Comparison of ENCODE assay signal across 13 mouse cellular contexts in genomic region chr7:16907842-16908241, GRCm38 (mm10). TPM values are rescaled to one million over a fixed set of nuclear protein-coding genes. Genes with fewer than 3 reads are reported as not detected.
A peak's percentile ranks its signal among the peaks of the same experiment; 100 is the strongest.
DNase-seq lines count a peak whose midpoint lies in the region; ATAC-seq and TF ChIP-seq lines count a peak whose summit lies in the region.
"Had no signal": no experiment of that assay in that cellular context is flagged by ENCODE, and none has a peak within 500 bp of the region (broad histone marks: within the 10 kb centered on the region; RNA-seq: fewer than 3 reads in every experiment).

No protein-coding gene starts in this region.

- no peak overlapping the region for H3K4me3 ChIP-seq in heart, embryonic 14.5 days (ENCODE audit: control insufficient read depth in 1 of 2, insufficient read depth in 1 of 2, low read depth in 1 of 2, low read length in 2 of 2)
- H3K4me3 ChIP-seq in midbrain, embryonic 12.5 days = no peak overlapping the region
- H3K4me3 ChIP-seq in midbrain, embryonic 16.5 days (ENCODE audit: low read depth, low read length) = no peak overlapping the region
- H3K4me3 ChIP-seq in intestine, postnatal 0 days (ENCODE audit: low read depth, low read length) = no peak overlapping the region
- no peak overlapping the region for H3K4me3 ChIP-seq in stomach, embryonic 14.5 days (ENCODE audit: low read depth, low read length)
- H3K4me3 ChIP-seq in layer of hippocampus, adult 2 months = no peak overlapping the region
- H3K4me3 ChIP-seq: embryonic facial prominence, embryonic 12.5 days had no signal

- 6% methylated on average over 7 of the region's 7 CpGs for WGBS in heart, embryonic 14.5 days
- 80% methylated on average over 7 of the region's 7 CpGs for WGBS in midbrain, embryonic 12.5 days
- 78% methylated on average over 7 of the region's 7 CpGs for WGBS in midbrain, embryonic 16.5 days
- 52% methylated on average over 7 of the region's 7 CpGs for WGBS in intestine, postnatal 0 days
- WGBS in stomach, embryonic 14.5 days = 52% methylated on average over 7 of the region's 7 CpGs

- no peaks in the 10 kb centered on the region for H3K36me3 ChIP-seq in heart, embryonic 14.5 days (ENCODE audit: control insufficient read depth, insufficient read depth, low read length)
- no peaks in the 10 kb centered on the region for H3K36me3 ChIP-seq in midbrain, embryonic 12.5 days
- H3K36me3 ChIP-seq in midbrain, embryonic 16.5 days (ENCODE audit: control insufficient read depth, insufficient read depth, low read length) = no peaks in the 10 kb centered on the region
- H3K36me3 ChIP-seq in intestine, postnatal 0 days (ENCODE audit: control insufficient read depth, insufficient read depth) = no peaks in the 10 kb centered on the region
- H3K36me3 ChIP-seq in stomach, embryonic 14.5 days (ENCODE audit: control insufficient read depth, insufficient read depth, low read length) = no peaks in the 10 kb centered on the region
- H3K36me3 ChIP-seq: embryonic facial prominence, embryonic 12.5 days had no signal

- no peak overlapping the region; the same call in 1 of the 2 replicates for H3K9ac ChIP-seq in heart, embryonic 14.5 days (ENCODE audit: low read length)
- H3K9ac ChIP-seq in midbrain, embryonic 12.5 days (replicated peaks) = no peak overlapping the region
- H3K9ac ChIP-seq in midbrain, embryonic 16.5 days (ENCODE audit: low read depth, low read length) = no peak overlapping the region
- H3K9ac ChIP-seq in intestine, postnatal 0 days (ENCODE audit: low read depth, low read length) = no peak overlapping the region
- no peak overlapping the region for H3K9ac ChIP-seq in stomach, embryonic 14.5 days (replicated peaks; ENCODE audit: low read depth, low read length)
- H3K9ac ChIP-seq: embryonic facial prominence, embryonic 12.5 days had no signal

- peaks cover 32% of the 10 kb centered on the region for H3K27me3 ChIP-seq in heart, embryonic 14.5 days (ENCODE audit: control insufficient read depth, insufficient read depth, low read length)
- H3K27me3 ChIP-seq in midbrain, embryonic 12.5 days = peaks cover 18% of the 10 kb centered on the region
- no peaks in the 10 kb centered on the region for H3K27me3 ChIP-seq in midbrain, embryonic 16.5 days (ENCODE audit: control insufficient read depth, insufficient read depth, low read depth, low read length)
- no peaks in the 10 kb centered on the region for H3K27me3 ChIP-seq in intestine, postnatal 0 days (replicated peaks; ENCODE audit: control insufficient read depth, insufficient read depth, low read length)
- H3K27me3 ChIP-seq in stomach, embryonic 14.5 days (ENCODE audit: control insufficient read depth, insufficient read depth, low read length) = no peaks in the 10 kb centered on the region
- H3K27me3 ChIP-seq: embryonic facial prominence, embryonic 12.5 days had no signal

- DNase-seq in heart, adult 9 months (ENCODE audit: low spot score in 2 of 2) = no peak
- DNase-seq in layer of hippocampus, adult 2 months (ENCODE audit: low spot score in 2 of 2) = no peak
- DNase-seq in adrenal gland, postnatal 10 days = no peak
- DNase-seq: gastrocnemius, postnatal 10 days; kidney, adult 2 months; right cerebral cortex, postnatal 25 days; thymus, postnatal 14 days had no signal

- no peak for ATAC-seq in heart, embryonic 14.5 days (ENCODE audit: insufficient number of reproducible peaks, insufficient read depth, low FRiP score, low read depth)
- no peak for ATAC-seq in midbrain, embryonic 12.5 days (ENCODE audit: low FRiP score, low read depth)
- no peak for ATAC-seq in midbrain, embryonic 16.5 days
- no peak for ATAC-seq in intestine, postnatal 0 days
- ATAC-seq in stomach, embryonic 14.5 days (ENCODE audit: insufficient number of reproducible peaks, insufficient read depth, low FRiP score, low read depth) = no peak

- no peak overlapping the region for H3K27ac ChIP-seq in heart, embryonic 14.5 days (replicated peaks in 1 of 2; ENCODE audit: control insufficient read depth in 1 of 2, insufficient read depth in 1 of 2, low read depth in 2 of 2, low read length in 2 of 2)
- no peak overlapping the region for H3K27ac ChIP-seq in midbrain, embryonic 12.5 days (replicated peaks)
- no peak overlapping the region for H3K27ac ChIP-seq in midbrain, embryonic 16.5 days (ENCODE audit: low read length)
- H3K27ac ChIP-seq in intestine, postnatal 0 days (ENCODE audit: low read depth, low read length) = no peak overlapping the region
- H3K27ac ChIP-seq in stomach, embryonic 14.5 days (ENCODE audit: low read length) = no peak overlapping the region
- H3K27ac ChIP-seq in layer of hippocampus, adult 2 months = no peak overlapping the region
- H3K27ac ChIP-seq: embryonic facial prominence, embryonic 12.5 days had no signal

- TF ChIP-seq CTCF in intestine, postnatal 0 days (IDR thresholded peaks at IDR 0.05; ENCODE audit: low read depth) = no peak
- TF ChIP-seq CTCF in layer of hippocampus, adult 2 months (conservative IDR thresholded peaks at IDR 0.05) = no peak

- H3K9me3 ChIP-seq in heart, embryonic 14.5 days (ENCODE audit: control insufficient read depth, low read length) = no peaks in the 10 kb centered on the region
- no peaks in the 10 kb centered on the region for H3K9me3 ChIP-seq in midbrain, embryonic 12.5 days
- no peaks in the 10 kb centered on the region for H3K9me3 ChIP-seq in midbrain, embryonic 16.5 days (replicated peaks; ENCODE audit: control insufficient read depth, low read length, poor library complexity, severe bottlenecking)
- no peaks in the 10 kb centered on the region for H3K9me3 ChIP-seq in intestine, postnatal 0 days (ENCODE audit: control insufficient read depth)
- no peaks in the 10 kb centered on the region for H3K9me3 ChIP-seq in stomach, embryonic 14.5 days (ENCODE audit: control insufficient read depth, low read depth, low read length)
- H3K9me3 ChIP-seq: embryonic facial prominence, embryonic 12.5 days had no signal

- H3K4me1 ChIP-seq in heart, embryonic 14.5 days (ENCODE audit: control insufficient read depth in 2 of 2, insufficient read depth in 2 of 2, low read length in 2 of 2) = peaks cover 30 to 47% of the 10 kb centered on the region in 2 experiments
- H3K4me1 ChIP-seq in midbrain, embryonic 12.5 days = peaks cover 19% of the 10 kb centered on the region
- no peaks in the 10 kb centered on the region for H3K4me1 ChIP-seq in midbrain, embryonic 16.5 days (ENCODE audit: control insufficient read depth, insufficient read depth, low read length)
- no peaks in the 10 kb centered on the region for H3K4me1 ChIP-seq in intestine, postnatal 0 days (replicated peaks; ENCODE audit: control insufficient read depth, insufficient read depth, low read length)
- peaks cover 38% of the 10 kb centered on the region for H3K4me1 ChIP-seq in stomach, embryonic 14.5 days (ENCODE audit: control insufficient read depth, insufficient read depth, low read length)

- peak overlapping the region; percentile 24 for H3K4me2 ChIP-seq in heart, embryonic 14.5 days (ENCODE audit: low read length)
- 0 out of 2 replicates have a peak overlapping the region, but pooled peaks have one; percentile 1 for H3K4me2 ChIP-seq in midbrain, embryonic 12.5 days (replicated peaks)
- H3K4me2 ChIP-seq in midbrain, embryonic 16.5 days (ENCODE audit: low read length) = no peak overlapping the region
- H3K4me2 ChIP-seq in intestine, postnatal 0 days (replicated peaks; ENCODE audit: low read depth) = peak overlapping the region; percentile 21; the same call in 1 of the 2 replicates
- H3K4me2 ChIP-seq in stomach, embryonic 14.5 days (replicated peaks; ENCODE audit: low read depth, low read length) = 0 out of 2 replicates have a peak overlapping the region, but pooled peaks have one; percentile 10

RNA-seq across cellular contexts. Expression of gene Ptgir, which starts 1.6 kb away (rescaled TPM):
- polyA plus RNA-seq in heart, embryonic 14.5 days (2014; fragmentation: Nextera tagmentation; extraction: Ambion mirVana) = 0.38 and 0.57 TPM in 2 replicates
- 1.1 and 1.2 TPM in 2 replicates for polyA plus RNA-seq in midbrain, embryonic 12.5 days (2016; fragmentation: Nextera tagmentation; extraction: Ambion mirVana)
- 0.22 and 0.23 TPM in 2 replicates for polyA plus RNA-seq in midbrain, embryonic 16.5 days (2015; fragmentation: Nextera tagmentation; extraction: Ambion mirVana)
- polyA plus RNA-seq in intestine, postnatal 0 days (2015; fragmentation: Nextera tagmentation; extraction: Ambion mirVana) = 1.7 and 1.8 TPM in 2 replicates
- 1.5 and 2.0 TPM in 2 replicates for polyA plus RNA-seq in stomach, embryonic 14.5 days (2014; fragmentation: Nextera tagmentation; extraction: Ambion mirVana)
- total RNA-seq in layer of hippocampus, adult 2 months (2021) = under 1 TPM; 0.10 to 0.20 TPM
- 1 to 10 TPM; 1.2 to 2.0 TPM for total RNA-seq in adrenal gland, postnatal 10 days (2021)

RNA-seq across cellular contexts. Expression of gene Calm3, which starts 16.1 kb away (rescaled TPM):
- 119 and 152 TPM in 2 replicates for polyA plus RNA-seq in heart, embryonic 14.5 days (2014; fragmentation: Nextera tagmentation; extraction: Ambion mirVana)
- polyA plus RNA-seq in midbrain, embryonic 12.5 days (2016; fragmentation: Nextera tagmentation; extraction: Ambion mirVana) = 223 and 224 TPM in 2 replicates
- 405 and 443 TPM in 2 replicates for polyA plus RNA-seq in midbrain, embryonic 16.5 days (2015; fragmentation: Nextera tagmentation; extraction: Ambion mirVana)
- 236 and 241 TPM in 2 replicates for polyA plus RNA-seq in intestine, postnatal 0 days (2015; fragmentation: Nextera tagmentation; extraction: Ambion mirVana)
- 148 and 161 TPM in 2 replicates for polyA plus RNA-seq in stomach, embryonic 14.5 days (2014; fragmentation: Nextera tagmentation; extraction: Ambion mirVana)
- 1,000 to 10,000 TPM; 2,074 to 2,160 TPM for total RNA-seq in layer of hippocampus, adult 2 months (2021)
- 100 to 1,000 TPM; 224 to 252 TPM for total RNA-seq in adrenal gland, postnatal 10 days (2021)

RNA-seq across cellular contexts. Expression of gene Gng8, which starts 16.3 kb away (rescaled TPM):
- 4.2 and 6.9 TPM in 2 replicates for polyA plus RNA-seq in heart, embryonic 14.5 days (2014; fragmentation: Nextera tagmentation; extraction: Ambion mirVana)
- 12.1 and 26.0 TPM in 2 replicates for polyA plus RNA-seq in midbrain, embryonic 12.5 days (2016; fragmentation: Nextera tagmentation; extraction: Ambion mirVana)
- polyA plus RNA-seq in midbrain, embryonic 16.5 days (2015; fragmentation: Nextera tagmentation; extraction: Ambion mirVana) = 14.0 and 49.2 TPM in 2 replicates
- polyA plus RNA-seq in intestine, postnatal 0 days (2015; fragmentation: Nextera tagmentation; extraction: Ambion mirVana) = 4.7 and 5.3 TPM in 2 replicates
- 12.8 and 12.9 TPM in 2 replicates for polyA plus RNA-seq in stomach, embryonic 14.5 days (2014; fragmentation: Nextera tagmentation; extraction: Ambion mirVana)
- 1 to 10 TPM; 1.9 to 4.0 TPM for total RNA-seq in layer of hippocampus, adult 2 months (2021)
- 1 to 10 TPM in 1 of 2 experiments, under 1 TPM in 1; 0.84 to 2.0 TPM for total RNA-seq in adrenal gland, postnatal 10 days (2021)

RNA-seq across cellular contexts. Expression of gene Dact3, which starts 32.7 kb away (rescaled TPM):
- polyA plus RNA-seq in heart, embryonic 14.5 days (2014; fragmentation: Nextera tagmentation; extraction: Ambion mirVana) = 13.2 and 13.8 TPM in 2 replicates
- 4.7 and 6.2 TPM in 2 replicates for polyA plus RNA-seq in midbrain, embryonic 12.5 days (2016; fragmentation: Nextera tagmentation; extraction: Ambion mirVana)
- 2.6 and 3.0 TPM in 2 replicates for polyA plus RNA-seq in midbrain, embryonic 16.5 days (2015; fragmentation: Nextera tagmentation; extraction: Ambion mirVana)
- polyA plus RNA-seq in intestine, postnatal 0 days (2015; fragmentation: Nextera tagmentation; extraction: Ambion mirVana) = 3.4 and 3.7 TPM in 2 replicates
- polyA plus RNA-seq in stomach, embryonic 14.5 days (2014; fragmentation: Nextera tagmentation; extraction: Ambion mirVana) = 5.5 and 6.1 TPM in 2 replicates
- 100 to 1,000 TPM; 154 to 156 TPM for total RNA-seq in layer of hippocampus, adult 2 months (2021)
- 1 to 10 TPM; 5.7 to 7.0 TPM for total RNA-seq in adrenal gland, postnatal 10 days (2021)

RNA-seq across cellular contexts. Expression of gene Pnmal2, which starts 36.6 kb away (rescaled TPM):
- polyA plus RNA-seq in heart, embryonic 14.5 days (2014; fragmentation: Nextera tagmentation; extraction: Ambion mirVana) = 2.8 TPM in 2 replicates
- 49.3 and 55.3 TPM in 2 replicates for polyA plus RNA-seq in midbrain, embryonic 12.5 days (2016; fragmentation: Nextera tagmentation; extraction: Ambion mirVana)
- polyA plus RNA-seq in midbrain, embryonic 16.5 days (2015; fragmentation: Nextera tagmentation; extraction: Ambion mirVana) = 186 and 206 TPM in 2 replicates
- 3.3 and 3.6 TPM in 2 replicates for polyA plus RNA-seq in intestine, postnatal 0 days (2015; fragmentation: Nextera tagmentation; extraction: Ambion mirVana)
- polyA plus RNA-seq in stomach, embryonic 14.5 days (2014; fragmentation: Nextera tagmentation; extraction: Ambion mirVana) = 8.6 and 8.8 TPM in 2 replicates
- 100 to 1,000 TPM; 348 to 373 TPM for total RNA-seq in layer of hippocampus, adult 2 months (2021)
- 10 to 100 TPM; 18.3 to 23.9 TPM for total RNA-seq in adrenal gland, postnatal 10 days (2021)
